18 mouse cellular contexts compared by ENCODE assay signal in genomic region chr7:70424231-70424620, GRCm38 (mm10). TPM values are rescaled to one million over a fixed set of nuclear protein-coding genes. Genes with fewer than 3 reads are reported as not detected.
DNase-seq lines count a peak whose midpoint lies in the region; ATAC-seq lines count a peak whose summit lies in the region.
"Had no signal": no experiment of that assay in that cellular context is flagged by ENCODE, and none has a peak within 500 bp of the region (broad histone marks: within the 10 kb centered on the region; RNA-seq: fewer than 3 reads in every experiment).

No protein-coding gene starts in this region.

- H3K4me3 ChIP-seq in forebrain, embryonic 14.5 days (ENCODE audit: low read depth, low read length): no peak overlapping the region
- H3K4me3 ChIP-seq in hindbrain, embryonic 16.5 days (ENCODE audit: low read length): no peak overlapping the region
- H3K4me3 ChIP-seq in neural tube, embryonic 14.5 days (ENCODE audit: low read depth, low read length): no peak overlapping the region
- H3K4me3 ChIP-seq: embryonic facial prominence, embryonic 15.5 days; intestine, embryonic 15.5 days; limb, embryonic 10.5 days; liver, embryonic 13.5 days; megakaryocyte, embryonic 14.5 days had no signal

- peak; percentile 8 for DNase-seq in left cerebral cortex, postnatal 4 days
- no peak for DNase-seq in left cerebral cortex, adult 11 months (ENCODE audit: low spot score)
- peak; percentile 92 for DNase-seq in forebrain, embryonic 14.5 days (ENCODE audit: low spot score)
- DNase-seq in ovary, adult 18-20 months (ENCODE audit: low spot score): no peak
- DNase-seq: adrenal gland, adult 8-10 months; layer of hippocampus, adult 9-11 months; liver, embryonic 13.5 days; thymus, postnatal 4 days had no signal

- H3K4me2 ChIP-seq in forebrain, embryonic 14.5 days (ENCODE audit: low read length): no peak overlapping the region
- H3K4me2 ChIP-seq in hindbrain, embryonic 16.5 days (ENCODE audit: low read length): no peak overlapping the region
- H3K4me2 ChIP-seq in neural tube, embryonic 14.5 days (ENCODE audit: low read depth, low read length): no peak overlapping the region
- H3K4me2 ChIP-seq: embryonic facial prominence, embryonic 15.5 days; intestine, embryonic 15.5 days; liver, embryonic 13.5 days had no signal

- peaks cover 3% of the 10 kb centered on the region; the same call in 1 of the 2 replicates for H3K4me1 ChIP-seq in forebrain, embryonic 14.5 days (ENCODE audit: control insufficient read depth, insufficient read depth, low read length)
- no peaks in the 10 kb centered on the region for H3K4me1 ChIP-seq in hindbrain, embryonic 16.5 days (ENCODE audit: control insufficient read depth, insufficient read depth, low read depth, low read length)
- 0 out of 2 replicates have a peak, but pooled peaks cover 2% of the 10 kb centered on the region for H3K4me1 ChIP-seq in neural tube, embryonic 14.5 days (ENCODE audit: control insufficient read depth, insufficient read depth, low read length)
- H3K4me1 ChIP-seq: embryonic facial prominence, embryonic 15.5 days; intestine, embryonic 15.5 days; liver, embryonic 13.5 days; megakaryocyte, embryonic 14.5 days had no signal

- H3K9me3 ChIP-seq in forebrain, embryonic 14.5 days (replicated peaks; ENCODE audit: control insufficient read depth, low read length): no peaks in the 10 kb centered on the region
- no peaks in the 10 kb centered on the region for H3K9me3 ChIP-seq in hindbrain, embryonic 16.5 days (ENCODE audit: control insufficient read depth, low read length)
- no peaks in the 10 kb centered on the region for H3K9me3 ChIP-seq in neural tube, embryonic 14.5 days (ENCODE audit: control insufficient read depth, low read length)
- H3K9me3 ChIP-seq: embryonic facial prominence, embryonic 15.5 days; intestine, embryonic 15.5 days; limb, embryonic 10.5 days; liver, embryonic 13.5 days had no signal

- H3K27ac ChIP-seq in forebrain, embryonic 14.5 days (ENCODE audit: low read depth, low read length): no peak overlapping the region
- no peak overlapping the region for H3K27ac ChIP-seq in hindbrain, embryonic 16.5 days (ENCODE audit: low read depth, low read length)
- H3K27ac ChIP-seq in neural tube, embryonic 14.5 days (ENCODE audit: low read depth, low read length): no peak overlapping the region
- H3K27ac ChIP-seq: embryonic facial prominence, embryonic 15.5 days; intestine, embryonic 15.5 days; limb, embryonic 10.5 days; liver, embryonic 13.5 days; stomach, postnatal 0 days had no signal

- no peaks in the 10 kb centered on the region for H3K36me3 ChIP-seq in forebrain, embryonic 14.5 days (ENCODE audit: control insufficient read depth, insufficient read depth, low read length)
- H3K36me3 ChIP-seq in hindbrain, embryonic 16.5 days (ENCODE audit: control insufficient read depth, insufficient read depth, low read length): no peaks in the 10 kb centered on the region
- H3K36me3 ChIP-seq in neural tube, embryonic 14.5 days (ENCODE audit: control insufficient read depth, insufficient read depth, low read length): no peaks in the 10 kb centered on the region
- H3K36me3 ChIP-seq: embryonic facial prominence, embryonic 15.5 days; intestine, embryonic 15.5 days; limb, embryonic 10.5 days; liver, embryonic 13.5 days had no signal

- H3K27me3 ChIP-seq in forebrain, embryonic 14.5 days (replicated peaks; ENCODE audit: control insufficient read depth, insufficient read depth, low read length): no peaks in the 10 kb centered on the region
- H3K27me3 ChIP-seq in hindbrain, embryonic 16.5 days (replicated peaks; ENCODE audit: control insufficient read depth, insufficient read depth, low read length): no peaks in the 10 kb centered on the region
- no peaks in the 10 kb centered on the region for H3K27me3 ChIP-seq in neural tube, embryonic 14.5 days (ENCODE audit: control insufficient read depth, insufficient read depth, low read length)
- H3K27me3 ChIP-seq: intestine, embryonic 15.5 days; liver, embryonic 13.5 days; megakaryocyte, embryonic 14.5 days had no signal

- no peak overlapping the region for H3K9ac ChIP-seq in forebrain, embryonic 14.5 days (ENCODE audit: low read length)
- no peak overlapping the region for H3K9ac ChIP-seq in hindbrain, embryonic 16.5 days (ENCODE audit: low read depth, low read length)
- no peak overlapping the region for H3K9ac ChIP-seq in neural tube, embryonic 14.5 days (replicated peaks; ENCODE audit: low read depth, low read length)
- H3K9ac ChIP-seq: embryonic facial prominence, embryonic 15.5 days; intestine, embryonic 15.5 days; liver, embryonic 13.5 days had no signal

- intact Hi-C loops in left cerebral cortex, postnatal 4 days (cut with DNase I): no loop called here

- ATAC-seq in forebrain, embryonic 14.5 days: peak; percentile 99
- ATAC-seq in hindbrain, embryonic 16.5 days: peak; percentile 93
- peak; percentile 90; the same call in 1 of the 2 replicates for ATAC-seq in neural tube, embryonic 14.5 days (ENCODE audit: low read depth)
- no peak for ATAC-seq in megakaryocyte-erythroid progenitor cell, adult 5-6 weeks (replicated peaks; ENCODE audit: low FRiP score, low TSS enrichment, poor library complexity, severe bottlenecking)
- no peak for ATAC-seq in erythroblast, adult 5-6 weeks (replicated peaks; ENCODE audit: low FRiP score, poor library complexity, severe bottlenecking)
- ATAC-seq: lung, postnatal 0 days had no signal

- WGBS in forebrain, embryonic 14.5 days: 5% methylated on average over 4 of the region's 4 CpGs
- 13% methylated on average over 4 of the region's 4 CpGs for WGBS in hindbrain, embryonic 16.5 days
- 13% methylated on average over 4 of the region's 4 CpGs for WGBS in neural tube, embryonic 14.5 days

RNA-seq across cellular contexts. Expression of gene Nr2f2, which starts 57.7 kb away (rescaled TPM):
- 10 to 100 TPM; 68.7 to 96.1 TPM for total RNA-seq in left cerebral cortex, postnatal 4 days (2021)
- polyA plus RNA-seq in forebrain, embryonic 14.5 days (2014; fragmentation: Nextera tagmentation; extraction: Ambion mirVana): 73.7 and 82.5 TPM in 2 replicates
- 63.1 and 68.9 TPM in 2 replicates for polyA plus RNA-seq in hindbrain, embryonic 16.5 days (2015; fragmentation: Nextera tagmentation; extraction: Ambion mirVana)
- polyA plus RNA-seq in neural tube, embryonic 14.5 days (2014; fragmentation: Nextera tagmentation; extraction: Ambion mirVana): 72.9 and 89.2 TPM in 2 replicates
- total RNA-seq in megakaryocyte-erythroid progenitor cell, adult 5-6 weeks (2014; fragmentation: Nextera tagmentation): not detected in 2 replicates
- not detected in 2 replicates for total RNA-seq in megakaryocyte-erythroid progenitor cell, adult 5-6 weeks (2017)
- total RNA-seq in erythroblast, adult 5-6 weeks (2015; ENCODE audit: low replicate concordance): not detected in 2 replicates
- not detected in 2 replicates for total RNA-seq in erythroblast, adult 5-6 weeks (2017; ENCODE audit: low replicate concordance)

Comparison
In these comparisons a context has a peak if more than half of its experiments do, and no peak if none do; other contexts are left out.
1. DNase-seq: peak in left cerebral cortex, postnatal 4 days (single experiment) and forebrain, embryonic 14.5 days (single experiment); none in left cerebral cortex, adult 11 months (single experiment) and ovary, adult 18-20 months (single experiment).
2. ATAC-seq: peak in forebrain, embryonic 14.5 days (single experiment), hindbrain, embryonic 16.5 days (single experiment) and neural tube, embryonic 14.5 days (single experiment); none in megakaryocyte-erythroid progenitor cell, adult 5-6 weeks (single experiment) and erythroblast, adult 5-6 weeks (single experiment).
3. RNA of gene Nr2f2, which starts 57.7 kb away (total RNA-seq): 68.7 to 96.1 TPM in left cerebral cortex, postnatal 4 days; not detected in megakaryocyte-erythroid progenitor cell, adult 5-6 weeks and not detected in erythroblast, adult 5-6 weeks; every median in the first group is over 10 times any median in the second.